Mouse (Mus musculus) thymus, adult 18-20 months (tissue): Measurements from ENCODE around the gene Frg2f1.
A peak's percentile ranks its signal among the peaks of the same experiment; 100 is the strongest.

Source experiments
- DNase-seq, 2 experiments: peaks; one replicate each; pipeline ENCODE4 v3.0.0; 2022; ENCODE audit warnings: mixed read lengths in 2 of 2

Gene Frg2f1

DNA sequence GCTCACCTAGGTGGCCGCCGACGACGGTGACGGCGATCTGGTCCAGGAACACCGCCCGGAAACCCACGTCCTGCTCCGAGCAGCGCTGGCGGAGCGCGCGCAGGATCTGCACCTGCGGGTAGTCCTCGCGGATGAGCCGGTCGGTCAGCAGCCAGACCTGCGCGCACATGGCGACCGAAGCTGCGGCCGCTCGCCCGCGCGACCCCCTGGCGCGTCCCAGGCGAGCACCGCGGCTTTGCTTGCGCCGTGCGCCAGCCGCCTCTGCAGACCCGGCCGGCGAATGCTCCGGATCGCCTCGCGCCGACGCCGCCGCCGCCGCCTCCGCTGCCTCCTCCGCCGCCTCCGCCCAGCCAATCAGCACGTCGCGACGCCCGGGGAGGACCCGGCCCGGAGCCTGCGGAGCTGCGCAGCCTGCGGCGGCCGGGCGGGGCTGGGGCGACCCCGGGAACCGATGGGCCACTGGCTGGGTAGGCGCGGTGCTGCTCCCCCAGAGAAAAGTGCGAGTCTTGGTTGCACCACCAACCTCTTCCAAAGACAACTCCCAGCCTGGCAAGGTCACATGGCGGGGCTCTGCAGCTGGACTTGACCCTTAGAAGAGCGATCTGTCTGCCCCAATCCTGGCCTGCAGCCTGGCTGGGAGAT lies 46.9 kb downstream of the Frg2f1 start, which contains the start of gene Rimkla:
Rimkla (minus strand) TSS at position 338 of the 642 bp plus-strand sequence.
- DNase-seq = peak; percentile 44 to 55

DNA sequence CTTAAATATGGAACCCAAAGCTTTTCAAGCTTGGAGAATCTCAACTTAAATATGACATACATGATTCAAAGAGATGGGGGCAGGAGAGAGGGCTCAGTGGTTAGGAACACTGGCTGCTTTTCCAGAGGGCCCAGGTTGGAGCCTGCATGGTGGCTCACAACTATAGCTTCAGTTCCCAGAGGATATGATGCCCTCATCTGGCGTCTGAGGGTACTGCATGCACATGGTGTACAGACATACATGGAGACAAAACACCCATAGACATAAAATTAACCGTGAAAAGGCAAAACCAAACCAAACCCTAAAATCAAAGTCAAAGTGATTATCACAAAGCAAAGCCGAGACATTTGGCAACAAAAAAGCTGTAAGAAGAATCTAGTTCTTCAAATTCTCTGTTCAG lies 48.5 kb downstream of the Frg2f1 start:
- DNase-seq = no peak

DNA sequence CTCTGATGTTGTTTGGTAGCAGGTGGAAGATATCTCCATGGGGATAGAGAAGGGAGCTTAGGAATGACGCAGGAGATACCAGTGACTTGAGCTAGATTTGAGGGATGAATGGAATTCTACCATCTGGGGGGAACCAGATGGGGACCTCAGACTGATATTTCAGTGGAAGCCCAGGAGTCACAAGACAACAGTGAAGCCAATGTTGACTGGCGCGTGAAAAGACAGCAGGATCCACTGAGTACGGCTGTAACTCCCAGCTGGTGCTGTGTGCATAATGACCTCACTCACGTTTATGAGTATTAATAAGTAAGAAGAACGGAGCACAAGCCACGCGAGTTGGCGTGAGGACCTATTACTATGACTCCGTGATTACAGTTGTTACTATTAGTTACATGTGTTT lies 49.7 kb downstream of the Frg2f1 start:
- DNase-seq = no peak

DNA sequence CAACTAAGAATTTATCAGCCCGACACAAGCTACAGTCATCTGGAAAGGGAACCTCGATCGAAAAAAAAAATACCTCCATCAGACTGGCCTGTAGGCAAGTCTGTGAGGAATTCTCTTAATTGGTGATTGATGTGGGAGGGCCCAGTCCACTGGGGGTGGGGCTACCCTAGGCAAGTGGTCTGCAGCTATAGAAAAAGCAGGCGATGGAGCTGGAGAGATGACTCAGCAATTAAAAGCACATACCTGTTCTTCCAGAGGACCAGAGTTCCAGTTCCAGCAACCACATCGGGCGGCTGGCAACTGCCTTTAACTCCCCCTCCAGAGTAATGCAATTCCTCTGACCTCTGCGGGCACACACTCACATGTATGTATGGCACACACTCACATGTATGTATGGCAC lies 54.4 kb downstream of the Frg2f1 start:
- no peak for DNase-seq

DNA sequence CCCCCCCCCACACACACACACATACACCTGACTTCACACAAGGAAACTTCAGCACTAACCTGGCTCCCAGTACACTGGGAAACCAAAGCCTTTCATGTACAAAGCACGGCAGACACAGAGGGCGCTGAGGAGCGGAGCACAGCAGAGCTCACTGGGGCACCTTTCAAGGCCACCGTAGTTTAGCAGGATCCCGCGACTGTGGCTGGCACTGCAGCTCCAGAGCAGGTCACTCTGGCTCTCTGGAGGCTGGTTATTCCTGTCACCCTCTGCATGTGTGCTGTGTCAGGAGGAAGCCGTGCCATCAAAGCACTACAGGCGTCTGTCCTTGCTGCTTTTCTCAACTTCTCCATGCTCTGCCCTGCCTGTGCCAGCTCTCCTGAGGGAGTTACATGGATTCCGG lies 56.3 kb downstream of the Frg2f1 start:
- no peak for DNase-seq
